In the genomic region with DNA sequence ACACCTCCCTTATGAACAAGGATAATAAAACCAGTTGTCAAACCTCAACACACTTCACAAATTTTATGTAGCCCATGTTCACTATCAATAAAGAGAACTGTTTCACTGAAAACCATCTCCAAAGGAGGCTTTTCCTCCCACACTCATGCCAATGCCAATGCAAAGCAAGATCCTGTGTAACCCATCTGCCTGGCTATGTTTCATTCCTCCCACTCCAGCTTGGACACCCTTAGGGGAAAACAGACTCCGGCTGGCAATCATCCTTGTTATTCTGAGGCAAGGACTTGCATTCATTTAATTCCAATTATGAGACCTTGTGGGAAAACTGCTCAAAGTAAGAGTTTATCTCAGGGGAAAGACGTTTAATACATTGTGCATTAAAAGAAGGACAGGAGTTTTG, we compare ENCODE assay signal across 21 mouse cellular contexts.
DNase-seq lines count a peak whose midpoint lies in the region; ATAC-seq and TF ChIP-seq lines count a peak whose summit lies in the region.
"Had no signal": no experiment of that assay in that cellular context is flagged by ENCODE, and none has a peak within 500 bp of the region (broad histone marks: within the 10 kb centered on the region; RNA-seq: fewer than 3 reads in every experiment).

No protein-coding gene starts in this region.

- TF ChIP-seq EP300 in liver, postnatal 0 days (IDR thresholded peaks at IDR 0.05; ENCODE audit: low read depth), result no peak

- no peak overlapping the region for H3K4me2 ChIP-seq in midbrain, embryonic 14.5 days (ENCODE audit: low read length)
- no peak overlapping the region for H3K4me2 ChIP-seq in midbrain, embryonic 15.5 days
- no peak overlapping the region for H3K4me2 ChIP-seq in liver, postnatal 0 days (ENCODE audit: low read depth, low read length)
- H3K4me2 ChIP-seq: heart, embryonic 13.5 days had no signal

- no peaks in the 10 kb centered on the region for H3K27me3 ChIP-seq in midbrain, embryonic 14.5 days (ENCODE audit: control insufficient read depth, insufficient read depth, low read length)
- no peaks in the 10 kb centered on the region for H3K27me3 ChIP-seq in midbrain, embryonic 15.5 days (replicated peaks)
- H3K27me3 ChIP-seq in liver, postnatal 0 days (ENCODE audit: insufficient read depth, low read length), result no peaks in the 10 kb centered on the region
- H3K27me3 ChIP-seq: CH12.LX; heart, embryonic 13.5 days had no signal

- no peaks in the 10 kb centered on the region for H3K36me3 ChIP-seq in midbrain, embryonic 14.5 days (ENCODE audit: control insufficient read depth, insufficient read depth, low read length)
- H3K36me3 ChIP-seq in midbrain, embryonic 15.5 days (replicated peaks), result no peaks in the 10 kb centered on the region
- H3K36me3 ChIP-seq in liver, postnatal 0 days (replicated peaks; ENCODE audit: insufficient read depth, low read length), result no peaks in the 10 kb centered on the region
- H3K36me3 ChIP-seq: heart, embryonic 13.5 days had no signal

- H3K9me3 ChIP-seq in midbrain, embryonic 14.5 days (ENCODE audit: control insufficient read depth, low read length), result no peaks in the 10 kb centered on the region
- no peaks in the 10 kb centered on the region for H3K9me3 ChIP-seq in midbrain, embryonic 15.5 days
- no peaks in the 10 kb centered on the region for H3K9me3 ChIP-seq in liver, postnatal 0 days (ENCODE audit: low read length)
- H3K9me3 ChIP-seq: heart, embryonic 13.5 days had no signal

- H3K4me1 ChIP-seq in midbrain, embryonic 14.5 days (ENCODE audit: control insufficient read depth, insufficient read depth, low read length), result no peaks in the 10 kb centered on the region
- H3K4me1 ChIP-seq in midbrain, embryonic 15.5 days, result no peaks in the 10 kb centered on the region
- H3K4me1 ChIP-seq in liver, postnatal 0 days (ENCODE audit: insufficient read depth), result no peaks in the 10 kb centered on the region
- H3K4me1 ChIP-seq: heart, embryonic 13.5 days had no signal

- TF ChIP-seq CTCF in liver, postnatal 0 days (IDR thresholded peaks at IDR 0.05; ENCODE audit: low read depth), result no peak

- no peak overlapping the region for H3K4me3 ChIP-seq in midbrain, embryonic 14.5 days (replicated peaks; ENCODE audit: low read depth, low read length)
- no peak overlapping the region for H3K4me3 ChIP-seq in midbrain, embryonic 15.5 days
- no peak overlapping the region for H3K4me3 ChIP-seq in liver, postnatal 0 days (ENCODE audit: low read depth, low read length)
- H3K4me3 ChIP-seq: heart, embryonic 13.5 days had no signal

- H3K27ac ChIP-seq in midbrain, embryonic 14.5 days (replicated peaks; ENCODE audit: low read depth, low read length), result no peak overlapping the region
- no peak overlapping the region for H3K27ac ChIP-seq in midbrain, embryonic 15.5 days
- no peak overlapping the region for H3K27ac ChIP-seq in liver, postnatal 0 days (ENCODE audit: low read depth)
- H3K27ac ChIP-seq: heart, embryonic 13.5 days had no signal

- WGBS in midbrain, embryonic 14.5 days, result 53% methylated on average over 2 of the region's 2 CpGs
- 58% methylated on average over 2 of the region's 2 CpGs for WGBS in midbrain, embryonic 15.5 days
- 69% methylated on average over 2 of the region's 2 CpGs for WGBS in liver, postnatal 0 days (ENCODE audit: insufficient replicate concordance)

- no peak for ATAC-seq in midbrain, embryonic 14.5 days (ENCODE audit: low FRiP score, low TSS enrichment)
- no peak for ATAC-seq in midbrain, embryonic 15.5 days (replicated peaks)
- ATAC-seq in liver, postnatal 0 days, result no peak
- ATAC-seq: hindbrain, embryonic 16.5 days had no signal

- DNase-seq in cerebellum, adult 9-10 months, result peak; percentile 3
- DNase-seq in cerebellum, postnatal 36 days, result no peak
- peak; percentile 3 to 16 for DNase-seq in frontal cortex, postnatal 36 days (ENCODE audit: low spot score in 2 of 2)
- DNase-seq in frontal cortex, postnatal 25 days (ENCODE audit: low spot score in 2 of 2), result no peak
- DNase-seq in midbrain, embryonic 14.5 days, result peak; percentile 9
- peak; percentile 67 for DNase-seq in telencephalon, adult 2 months (ENCODE audit: low read depth, low spot score)
- DNase-seq in liver, postnatal 0 days, result no peak
- DNase-seq: adrenal gland, adult 2 months; embryo, embryonic 11 days; heart, adult 11 months; heart, postnatal 36 days; kidney, adult 2 months; kidney, postnatal 4 days; liver; lung, adult 18-20 months; lung, postnatal 36 days; thymus, postnatal 36 days had no signal

- H3K9ac ChIP-seq in midbrain, embryonic 14.5 days (replicated peaks; ENCODE audit: low read length), result no peak overlapping the region
- H3K9ac ChIP-seq in midbrain, embryonic 15.5 days, result no peak overlapping the region
- H3K9ac ChIP-seq in liver, postnatal 0 days (replicated peaks), result no peak overlapping the region
- H3K9ac ChIP-seq: heart, embryonic 13.5 days had no signal

Comparison
In these comparisons a context has a peak if more than half of its experiments do, and no peak if none do; other contexts are left out.
1. DNase-seq: peak in cerebellum, adult 9-10 months (single experiment), frontal cortex, postnatal 36 days (2 of 2), midbrain, embryonic 14.5 days (single experiment) and telencephalon, adult 2 months (single experiment); none in cerebellum, postnatal 36 days (0 of 2), frontal cortex, postnatal 25 days (0 of 2) and liver, postnatal 0 days (single experiment).